Mouse (Mus musculus) Patski (cell line): ENCODE data around the gene Snrnp27. TPM values are rescaled to one million over a fixed set of nuclear protein-coding genes. Genes with fewer than 3 reads are reported as not detected.

Experiments
- ATAC-seq: fragments of 100-300 bp; one replicate; pipeline ENCODE4 v1.8.0; 2021
- CTCF ChIA-PET: fragments of 350-600 bp; sonication (Branson Sonifier 250); formaldehyde crosslinking; loops from one replicate; lab custom pipeline; 2022; ENCODE audit warnings: inconsistent platforms; lab: Charles Lee
- POLR2A ChIA-PET: fragments of 350-600 bp; sonication (Branson Sonifier 250); formaldehyde crosslinking; loops from one replicate; lab custom pipeline; 2022; ENCODE audit warnings: antibody characterized with exemption, inconsistent platforms; lab: Charles Lee
- DNase-seq: peaks from one replicate; pipeline ENCODE4 v3.0.0-alpha.2; 2011; ENCODE audit warnings: low read depth, low spot score
- H3K27me3 ChIP-seq: fragments of 371-371 bp; one replicate; pipeline ENCODE4 v1.5.1; 2021
- CTCF ChIP-seq: fragments of 100-300 bp; IDR thresholded peaks from one replicate; pipeline ENCODE4 v1.5.1; 2021
- in situ Hi-C: fragments of 300-500 bp; cut with MboI; formaldehyde crosslinking; loops from 3 replicates; pipeline ENCODE4 v1.11.1; 2018; ENCODE audit warnings: low pct_unique_long_range_greater_than_20kb, mixed read lengths
- polyA plus RNA-seq: library from polyadenylated mRNA; unstranded; gene quantifications from one replicate; pipeline ENCODE4 v1.2.3, GENCODE M21; 2021

The Snrnp27 gene
- polyA plus RNA-seq: 104 TPM

DNA sequence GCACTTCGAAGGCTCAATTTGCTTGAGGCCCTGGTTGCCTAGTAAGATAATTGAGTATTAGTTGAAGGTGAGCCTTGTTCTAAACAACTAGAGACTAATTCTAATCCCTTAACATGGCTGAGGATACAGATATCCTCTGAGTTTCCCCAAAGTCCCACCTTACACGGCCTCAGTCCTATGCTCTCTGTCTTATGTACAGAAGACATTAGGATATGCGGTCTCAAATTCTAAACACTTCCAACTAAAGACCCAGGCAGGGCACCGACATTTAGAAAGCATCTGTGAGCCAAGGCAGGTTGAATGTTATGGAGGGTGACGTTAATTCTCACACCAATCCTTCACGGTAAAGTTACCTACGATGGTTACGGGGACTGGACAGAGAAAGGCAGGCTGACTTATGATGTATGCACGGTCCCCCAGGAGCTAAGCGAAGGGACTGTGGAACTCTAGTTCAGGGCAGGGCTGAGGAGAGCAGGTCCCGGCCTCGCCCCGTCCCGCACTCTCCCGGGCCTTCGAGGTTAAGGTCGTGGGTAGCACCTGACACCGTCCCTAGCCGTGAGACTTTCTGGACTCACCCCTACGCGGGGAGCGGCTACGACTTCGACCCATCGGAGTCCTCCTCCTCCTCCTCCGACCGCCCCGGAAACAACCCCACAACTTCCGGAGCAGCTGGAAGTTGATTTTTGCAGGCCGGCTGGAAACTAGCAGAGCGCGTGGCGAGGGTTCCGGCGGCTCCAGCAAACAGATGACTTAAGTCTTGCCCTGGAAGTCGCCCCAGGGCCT, at the start of gene Snrnp27:
Gene Snrnp27 (minus strand): TSS at position 651 of the 783 bp plus-strand sequence.
- no peak for TF ChIP-seq CTCF
- DNase-seq (peak; percentile 28), ATAC-seq (no peak)
- POLR2A ChIA-PET: no interaction called here
- in situ Hi-C loops: no loop called here
- CTCF ChIA-PET: interaction anchor here (1.0 kb wide), 1 partner anchor 152 kb away, joined by 3 read pairs; no protein-coding TSS in a partner anchor
- H3K27me3 ChIP-seq: no peaks in the 10 kb centered on the region

DNA sequence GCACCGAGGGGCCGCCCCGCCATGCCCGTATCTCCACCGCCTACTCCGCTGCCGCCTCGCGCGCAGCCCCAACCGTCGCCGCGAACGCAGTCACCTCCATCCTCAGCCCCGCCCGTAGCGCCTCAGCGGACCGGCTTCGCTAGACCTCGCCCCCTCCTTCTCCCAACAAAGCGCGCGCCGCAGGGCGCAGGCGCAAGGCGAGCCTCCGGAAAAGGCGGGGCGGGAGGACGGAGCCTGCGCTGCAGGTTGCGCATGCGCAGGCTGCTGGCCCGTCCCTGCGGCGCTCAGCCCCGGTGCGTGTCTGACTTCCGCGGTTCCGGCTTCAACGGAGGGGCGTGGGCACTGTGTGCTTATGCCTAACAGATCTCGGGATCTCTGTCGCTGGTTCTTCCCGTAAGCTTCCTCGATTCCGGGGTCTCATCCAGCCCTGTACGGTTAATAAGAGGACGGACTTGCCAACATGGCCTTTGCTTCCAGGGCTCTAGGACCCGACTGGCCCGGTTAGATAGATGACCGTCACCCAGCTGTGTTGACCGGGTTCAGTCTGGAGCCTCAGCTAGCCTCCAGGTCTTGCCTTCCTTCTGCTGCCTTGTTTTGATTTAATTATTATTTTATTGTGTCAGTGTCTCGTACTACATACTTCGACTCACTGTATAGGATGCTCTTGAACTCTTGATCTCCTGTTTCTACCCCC, 49.0 kb upstream of the Snrnp27 start, which contains the start of gene Gmcl1:
Gene Gmcl1 (minus strand): TSS at position 201 of the 694 bp plus-strand sequence.
- TF ChIP-seq CTCF: no peak
- ATAC-seq: peak; percentile 80
- H3K27me3 ChIP-seq: no peaks in the 10 kb centered on the region
- in situ Hi-C loops: no loop called here
- ChIA-PET CTCF (interaction anchor here (0.7 to 2.1 kb wide), 3 partner anchors 10 to 74 kb away, joined by 3 to 6 read pairs (median 5); no protein-coding TSS in a partner anchor), POLR2A (interaction anchor here (0.6 to 1.0 kb wide), 2 partner anchors 9 to 46 kb away, joined by 4 to 5 read pairs; no protein-coding TSS in a partner anchor)
- peak; percentile 56 for DNase-seq

DNA sequence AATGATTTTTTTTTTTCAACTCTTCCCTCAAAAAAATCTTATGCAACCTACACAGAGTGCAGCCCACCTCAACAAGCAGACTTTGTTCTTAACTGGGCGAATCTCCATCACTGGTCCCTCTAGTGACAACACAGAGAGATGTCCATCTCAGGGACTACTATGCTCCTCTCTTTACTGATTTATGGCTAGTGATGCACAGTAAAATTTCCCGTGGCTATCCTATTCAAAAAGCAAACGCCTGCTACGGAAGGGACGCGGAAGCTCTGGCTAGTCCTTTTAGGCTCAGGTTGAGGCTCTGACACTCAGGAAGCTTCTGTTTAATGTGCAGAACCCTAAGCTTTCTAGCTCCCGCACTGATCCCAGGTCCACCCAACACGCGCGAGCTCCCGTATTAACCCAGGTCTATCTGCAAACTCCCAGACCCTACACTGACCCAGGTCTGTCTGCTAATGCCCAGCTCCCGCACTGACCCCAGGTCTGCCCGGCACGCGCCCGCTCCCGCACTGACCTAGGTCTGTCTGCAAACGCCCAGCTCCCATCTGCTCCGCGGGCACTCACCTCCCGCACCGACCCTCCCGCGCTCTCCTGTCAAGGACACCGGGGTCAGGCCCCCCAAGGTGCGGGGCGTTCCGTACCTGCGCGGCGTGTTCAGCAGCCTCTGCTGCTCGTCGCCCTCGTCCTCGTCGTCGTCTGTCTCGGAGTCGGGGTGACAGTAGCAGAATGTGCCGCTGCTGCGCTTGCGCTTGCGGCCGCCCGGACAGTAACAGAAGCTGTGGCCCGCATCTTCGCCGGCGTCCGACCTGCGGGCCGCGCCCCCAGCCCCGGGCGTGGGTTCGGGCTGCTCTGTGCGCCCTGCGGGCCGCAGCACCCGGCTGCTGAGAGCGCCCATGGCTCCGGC, 48.2 kb upstream of the Snrnp27 start:
- CTCF ChIA-PET: interaction anchor here (0.7 to 2.1 kb wide), 3 partner anchors 11 to 75 kb away, joined by 3 to 6 read pairs (median 3); no protein-coding TSS in a partner anchor
- in situ Hi-C loops: no loop called here
- DNase-seq: no peak

DNA sequence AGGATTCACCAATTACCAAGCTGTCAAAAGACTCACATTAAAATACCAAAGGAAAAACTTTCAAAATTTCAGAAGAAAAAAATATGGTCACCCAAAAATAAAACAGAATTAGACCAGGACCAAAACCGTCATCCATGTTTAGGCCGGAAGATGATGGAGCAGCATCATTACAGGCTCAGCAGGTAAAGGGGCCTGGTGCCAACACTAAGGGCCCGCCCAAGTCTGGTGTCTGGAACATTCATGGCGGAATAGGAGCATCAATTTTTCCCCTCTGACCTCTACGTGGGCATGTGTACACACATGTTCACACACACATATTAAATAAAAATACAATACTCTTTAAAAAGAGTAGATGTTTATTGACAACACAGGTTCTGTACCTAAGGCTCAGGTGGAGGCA, 44.4 kb upstream of the Snrnp27 start:
- DNase-seq (no peak), ATAC-seq (no peak)
- H3K27me3 ChIP-seq: no peaks in the 10 kb centered on the region
- ChIA-PET CTCF (no interaction called here), POLR2A (no interaction called here)
- in situ Hi-C loops: no loop called here
- TF ChIP-seq CTCF: no peak

More for the DNA sequence above, 48.2 kb upstream of the Snrnp27 start:
- POLR2A ChIA-PET: interaction anchor here (0.7 kb wide), 1 partner anchor 18 kb away, joined by 3 read pairs; no protein-coding TSS in a partner anchor
- no peak for TF ChIP-seq CTCF
- no peaks in the 10 kb centered on the region for H3K27me3 ChIP-seq
- peak; percentile 52 for ATAC-seq

DNA sequence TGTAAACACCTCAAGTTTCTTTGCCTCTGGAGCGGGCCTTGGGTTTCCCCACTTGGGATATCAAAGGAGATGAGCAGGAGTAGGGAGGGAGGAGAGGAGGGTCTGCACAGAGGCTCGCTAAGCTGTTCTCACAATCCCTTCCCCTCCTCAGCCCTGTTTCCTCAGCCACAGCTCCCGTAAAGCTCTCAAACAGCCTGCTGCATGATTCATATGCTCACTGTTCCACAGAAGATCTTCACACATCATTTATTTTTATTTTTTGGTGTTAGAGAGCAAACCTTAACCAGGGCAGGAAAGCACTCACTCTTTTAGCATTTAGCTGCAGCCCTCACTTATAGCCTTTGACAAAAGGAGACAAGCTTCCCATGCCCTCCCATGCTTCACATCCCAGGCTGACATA, 37.7 kb upstream of the Snrnp27 start:
- ChIA-PET CTCF (no interaction called here), POLR2A (no interaction called here)
- peak; percentile 44 for DNase-seq
- peak; percentile 69 for ATAC-seq
- H3K27me3 ChIP-seq: no peaks in the 10 kb centered on the region
- in situ Hi-C loops: no loop called here
- no peak for TF ChIP-seq CTCF

DNA sequence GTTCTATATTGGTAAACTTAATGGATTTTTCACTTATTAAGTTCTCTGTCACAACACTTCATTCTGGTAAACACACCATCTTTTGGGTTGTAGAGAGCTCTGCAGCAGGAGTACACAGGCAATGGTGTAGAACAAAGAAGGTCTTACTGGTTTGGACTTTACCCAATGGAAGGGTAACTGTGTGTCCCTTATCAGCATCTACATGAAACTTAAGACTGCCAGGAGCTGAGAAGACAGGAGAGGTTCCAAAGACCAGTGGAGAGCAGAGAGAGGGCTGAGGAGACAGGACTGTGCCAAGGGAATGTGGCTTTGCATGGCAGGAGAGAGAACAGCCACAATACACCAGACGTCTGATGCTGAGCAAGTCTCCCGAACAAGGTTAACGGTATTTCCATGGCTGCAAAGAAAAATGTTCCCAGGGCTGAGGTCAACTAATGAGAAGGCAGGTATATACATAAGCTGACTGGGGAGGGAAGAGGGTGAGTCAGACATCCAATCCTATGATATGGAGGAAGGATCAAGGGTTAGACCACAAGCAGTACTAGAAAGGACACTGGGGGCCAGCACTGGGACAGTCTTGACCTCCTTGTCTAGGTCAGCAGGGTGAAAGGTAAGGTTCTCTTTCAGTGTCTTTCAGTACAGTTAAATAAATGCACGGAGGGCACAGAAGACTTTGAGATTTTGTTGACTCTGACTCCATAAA, 23.9 kb upstream of the Snrnp27 start:
- H3K27me3 ChIP-seq: no peaks in the 10 kb centered on the region
- DNase-seq (no peak), ATAC-seq (no peak)
- in situ Hi-C loops: no loop called here
- ChIA-PET POLR2A (no interaction called here), CTCF (interaction anchor here (2.4 kb wide), 1 partner anchor 12 kb away, joined by 10 read pairs; no protein-coding TSS in a partner anchor)
- TF ChIP-seq CTCF: no peak

DNA sequence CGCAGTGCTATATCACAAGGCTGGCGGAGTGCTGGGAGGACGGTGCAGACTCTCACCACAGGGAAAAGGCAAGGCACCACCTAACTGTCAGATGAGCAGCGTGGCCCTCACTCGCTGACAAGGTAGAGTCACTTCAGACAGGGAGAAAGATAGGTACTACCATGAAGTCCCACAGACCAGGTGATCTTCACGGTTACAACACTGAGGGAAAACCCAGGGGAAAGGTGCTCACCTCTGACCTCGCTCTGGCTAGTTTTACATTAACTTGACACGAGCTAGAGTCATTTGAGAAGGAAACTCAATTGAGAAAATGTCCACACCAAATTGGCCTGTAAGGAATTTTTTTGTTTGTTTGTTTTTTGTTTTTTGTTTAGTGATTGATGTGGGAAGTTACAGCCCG, 18.3 kb upstream of the Snrnp27 start:
- DNase-seq (no peak), ATAC-seq (no peak)
- no peaks in the 10 kb centered on the region for H3K27me3 ChIP-seq
- TF ChIP-seq CTCF: no peak
- POLR2A ChIA-PET: no interaction called here
- in situ Hi-C loops: no loop called here
- CTCF ChIA-PET: interaction anchor here (1.3 kb wide), 1 partner anchor 30 kb away, joined by 3 read pairs; no protein-coding TSS in a partner anchor

DNA sequence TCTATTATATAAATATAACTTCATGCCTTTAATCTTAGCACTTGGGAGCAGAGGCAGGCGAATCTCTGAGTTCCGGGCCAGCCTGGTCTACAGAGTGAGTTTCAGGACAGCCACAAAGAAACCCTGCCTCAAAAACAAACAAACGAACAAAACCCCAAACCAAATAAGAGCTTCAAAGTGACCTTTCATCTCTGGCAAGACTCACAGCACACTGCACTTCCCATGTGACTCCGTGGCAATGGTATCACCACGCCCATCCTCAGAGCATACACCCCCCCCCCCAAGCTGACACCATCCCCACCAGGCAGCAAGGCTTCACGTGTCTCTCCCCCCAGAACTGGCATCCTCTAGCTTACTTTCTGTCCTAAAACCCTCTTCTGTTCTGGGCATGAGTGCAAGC, 13.6 kb upstream of the Snrnp27 start:
- H3K27me3 ChIP-seq: no peaks in the 10 kb centered on the region
- no peak for ATAC-seq

DNA sequence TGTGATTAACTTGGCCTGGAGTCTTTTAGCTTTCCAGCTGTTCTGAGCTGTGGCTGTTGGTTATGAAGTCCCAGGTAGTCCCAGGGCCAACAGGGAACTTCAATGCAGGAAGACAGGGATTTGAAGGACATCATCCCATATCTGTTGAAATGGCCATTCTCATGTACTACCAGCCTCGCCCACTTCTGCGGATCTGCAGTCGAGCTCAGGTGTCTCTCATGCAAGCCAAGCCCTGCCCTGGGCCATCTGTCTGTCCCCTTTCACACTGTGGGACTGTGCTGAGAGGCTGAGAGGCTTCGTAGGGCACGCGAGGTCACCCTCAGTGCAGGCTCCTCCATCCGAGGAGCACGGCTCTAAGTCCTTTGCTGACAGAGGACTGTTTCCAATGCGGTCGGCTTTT, 11.9 kb upstream of the Snrnp27 start:
- ChIA-PET CTCF (interaction anchor here (2.5 kb wide), 1 partner anchor 13 kb away, joined by 10 read pairs; no protein-coding TSS in a partner anchor), POLR2A (no interaction called here)
- ATAC-seq (no peak), DNase-seq (no peak)
- H3K27me3 ChIP-seq: no peaks in the 10 kb centered on the region
- in situ Hi-C loops: no loop called here
- no peak for TF ChIP-seq CTCF

More for the DNA sequence above, 13.6 kb upstream of the Snrnp27 start:
- TF ChIP-seq CTCF: no peak
- in situ Hi-C loops: no loop called here
- CTCF ChIA-PET: interaction anchor here (1.1 to 2.5 kb wide), 2 partner anchors 8 to 11 kb away, joined by 3 to 10 read pairs; no protein-coding TSS in a partner anchor
- POLR2A ChIA-PET: interaction anchor here (1.2 kb wide), 1 partner anchor 12 kb away, joined by 4 read pairs; no protein-coding TSS in a partner anchor
- no peak for DNase-seq
